Mouse (Mus musculus) layer of hippocampus, postnatal 25 days (tissue): ENCODE results near the gene Spdye4b. TPM values are rescaled to one million over a fixed set of nuclear protein-coding genes. Genes with fewer than 3 reads are reported as not detected.
"Not testable (repeated sequence)": the region's sequence is repeated elsewhere in the genome, so short reads cannot be mapped to it uniquely, and the experiment has no call there.

Source experiments
- DNase-seq, 2 experiments: peaks; one replicate each; pipeline ENCODE4 v3.0.0; 2022; ENCODE audit warnings: mixed read lengths in 2 of 2, low spot score in 1 of 2; ENCODE audit errors: extremely low spot score in 1 of 2
- total RNA-seq, 2 experiments: library from RNA; stranded (reverse); gene quantifications; 2 replicates each; pipeline ENCODE4 v1.2.3; 2021

Spdye4b gene
- not detected for total RNA-seq

DNA sequence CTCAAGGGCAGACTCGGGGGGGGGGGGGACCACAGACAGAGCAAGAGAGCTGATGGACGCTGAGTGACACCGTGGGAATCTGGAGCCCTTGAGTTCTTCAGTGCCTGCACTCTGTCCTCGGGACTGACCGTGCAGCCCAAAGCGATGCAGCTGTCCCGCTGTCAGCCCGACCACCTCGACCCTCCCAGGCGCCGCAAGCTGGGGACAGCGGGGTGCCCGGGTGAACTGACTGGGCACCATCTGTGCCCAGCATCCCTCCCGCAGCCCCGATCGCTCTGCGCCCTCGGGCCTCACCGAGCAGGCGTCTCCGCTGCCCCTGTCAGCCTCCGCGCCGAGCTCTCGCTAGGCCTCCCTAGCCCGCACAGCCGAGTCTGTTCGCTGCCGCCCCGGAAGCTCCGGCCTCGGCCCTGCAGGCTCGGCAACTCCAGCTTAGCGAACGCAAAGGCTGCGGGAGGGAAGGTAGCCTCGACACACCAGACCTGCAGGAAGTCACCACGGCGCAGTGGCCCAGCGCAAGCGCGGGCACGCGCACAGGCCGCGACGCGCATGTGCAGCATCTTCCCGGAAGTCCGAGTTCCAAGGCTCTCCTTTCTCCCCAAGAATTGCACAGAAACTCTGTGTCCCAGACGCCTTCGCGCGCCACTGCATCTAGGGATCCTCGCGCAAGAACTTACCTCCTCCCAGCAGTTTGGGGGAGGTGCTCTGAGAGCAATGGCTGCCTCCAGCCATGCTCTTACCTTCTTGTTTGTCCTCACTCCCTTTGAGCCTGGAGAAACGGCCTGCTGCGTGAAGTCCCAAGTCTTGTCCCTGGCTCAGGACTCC is at the start of gene Spdye4b, which contains the start of gene Rbak:
Spdye4b (plus strand) TSS at position 763 of the 822 bp plus-strand sequence.
Rbak (minus strand) TSS at position 521 of the 822 bp plus-strand sequence.
- peak; percentile 77 to 79 for DNase-seq

DNA sequence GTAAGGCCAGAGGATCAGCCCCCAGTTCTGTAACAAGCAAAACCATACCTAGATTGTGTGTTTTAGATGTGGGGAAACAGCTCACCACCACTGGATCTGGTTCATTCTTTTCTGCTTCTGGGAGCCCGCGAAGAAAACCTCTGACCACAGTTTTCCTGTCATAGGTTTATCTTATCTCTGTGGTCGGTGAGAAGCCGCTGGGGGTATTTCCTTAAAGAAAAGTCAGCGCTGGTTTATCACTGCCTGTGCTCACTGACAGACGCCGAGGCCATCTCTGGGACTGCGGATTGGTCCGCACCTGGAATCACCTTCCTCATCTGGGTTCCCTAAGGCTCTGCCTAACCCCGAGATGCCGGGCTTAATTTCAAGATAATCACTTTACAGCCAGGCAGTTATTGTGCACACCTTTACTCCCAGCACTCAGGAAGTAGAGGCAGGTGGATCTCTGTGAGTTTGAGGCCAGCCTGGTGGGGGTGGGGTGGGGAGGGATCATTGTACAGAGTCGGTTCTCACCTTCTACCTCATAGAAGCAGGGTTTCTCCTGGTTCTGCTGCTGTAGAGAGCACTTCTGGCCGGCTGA is 47.8 kb upstream of the Spdye4b start:
- DNase-seq, result no peak

DNA sequence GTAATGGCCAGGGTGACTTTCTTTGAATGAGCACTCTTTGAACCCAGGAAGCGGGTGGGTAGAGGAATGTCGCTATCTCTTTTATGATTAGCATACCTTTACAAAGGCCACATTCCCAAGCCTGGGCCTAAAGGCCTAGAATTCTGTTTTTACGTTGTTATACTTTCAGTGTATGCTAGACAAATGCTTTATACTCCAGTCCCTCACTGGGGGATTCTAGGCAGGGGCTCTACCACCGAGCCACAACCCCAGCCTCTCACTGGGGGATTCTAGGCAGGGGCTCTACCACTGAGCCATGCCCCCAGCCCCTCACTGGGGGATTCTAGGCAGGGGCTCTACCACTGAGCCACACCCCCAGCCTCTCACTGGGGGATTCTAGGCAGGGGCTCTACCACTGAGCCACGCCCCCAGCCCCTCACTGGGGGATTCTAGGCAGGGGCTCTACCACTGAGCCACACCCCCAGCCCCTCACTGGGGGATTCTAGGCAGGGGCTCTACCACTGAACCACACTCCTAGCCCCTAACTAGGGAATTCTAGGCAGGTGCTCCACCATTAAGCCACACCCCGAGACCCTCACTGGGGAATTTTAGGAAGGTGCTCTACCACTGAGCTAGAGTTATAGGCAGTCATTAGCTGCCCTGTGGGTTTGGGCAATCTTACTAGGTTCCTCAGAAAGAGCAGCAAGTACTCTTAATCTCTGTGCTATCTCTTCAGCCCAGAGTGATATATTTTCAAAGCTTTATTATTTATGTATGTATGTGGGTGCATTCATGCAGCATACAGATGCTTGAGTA is 46.4 kb upstream of the Spdye4b start:
- not testable (repeated sequence) for DNase-seq

DNA sequence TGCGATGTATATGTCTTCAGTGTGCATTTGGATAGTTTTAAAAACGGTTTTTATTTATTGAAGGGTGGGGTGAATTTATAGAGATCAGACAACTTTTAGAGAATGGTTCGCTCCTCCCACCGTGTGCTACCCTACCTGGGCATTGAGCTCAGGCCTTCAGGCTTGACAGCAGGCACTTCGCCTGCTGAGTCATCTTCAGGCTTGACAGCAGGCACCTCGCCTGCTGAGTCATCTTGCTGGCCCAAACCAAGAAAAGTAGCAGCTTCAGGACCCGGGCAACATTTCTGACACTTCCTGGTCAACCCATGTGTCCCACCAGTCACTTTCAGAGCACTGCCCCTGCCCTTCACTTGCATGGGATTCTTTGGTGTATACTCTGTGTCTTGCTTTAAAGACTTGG is 45.8 kb upstream of the Spdye4b start:
- DNase-seq, result no peak

DNA sequence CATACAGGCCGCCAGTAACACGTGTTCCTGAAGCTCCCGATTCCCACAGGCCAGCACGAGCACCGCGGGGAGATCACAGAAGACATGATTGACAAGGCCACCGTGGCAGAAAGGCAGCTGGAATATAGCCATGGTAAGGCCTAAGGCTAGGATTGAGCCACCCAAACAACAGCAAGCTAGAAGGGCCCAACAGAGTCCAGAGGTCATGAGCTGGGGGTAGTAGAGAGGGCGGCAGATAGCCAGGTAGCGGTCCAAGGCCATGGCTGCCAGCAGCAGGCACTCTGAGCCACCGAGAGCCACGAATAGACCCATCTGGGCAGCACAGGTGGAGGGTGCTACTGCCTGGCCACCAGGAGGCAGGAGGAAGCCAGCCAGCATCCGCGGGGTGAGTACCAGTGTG is 43.2 kb upstream of the Spdye4b start:
- DNase-seq, result no peak

DNA sequence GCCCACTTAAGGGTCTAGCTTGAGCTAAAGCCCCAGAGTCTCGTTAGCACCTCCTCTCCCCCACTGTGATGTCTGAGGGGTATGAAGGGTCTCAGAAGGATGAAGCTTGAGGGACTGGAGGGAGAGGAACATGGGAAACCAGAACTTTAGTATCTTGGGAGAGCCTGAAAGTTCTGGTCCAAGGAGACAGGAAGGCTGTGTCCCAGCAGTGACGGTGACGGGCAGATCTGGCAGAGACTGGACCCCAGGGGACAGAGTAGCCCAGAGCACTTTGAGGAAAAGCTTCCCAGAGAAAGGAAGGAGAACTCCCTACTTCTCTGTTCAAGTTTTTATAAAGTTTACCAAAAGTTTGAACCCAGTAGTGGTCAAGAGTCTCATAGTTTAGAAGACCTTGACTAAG is 33.3 kb upstream of the Spdye4b start, which contains the start of gene Olfr718-ps1:
Olfr718-ps1 (minus strand) TSS at position 101 of the 400 bp plus-strand sequence.
- DNase-seq, result no peak

DNA sequence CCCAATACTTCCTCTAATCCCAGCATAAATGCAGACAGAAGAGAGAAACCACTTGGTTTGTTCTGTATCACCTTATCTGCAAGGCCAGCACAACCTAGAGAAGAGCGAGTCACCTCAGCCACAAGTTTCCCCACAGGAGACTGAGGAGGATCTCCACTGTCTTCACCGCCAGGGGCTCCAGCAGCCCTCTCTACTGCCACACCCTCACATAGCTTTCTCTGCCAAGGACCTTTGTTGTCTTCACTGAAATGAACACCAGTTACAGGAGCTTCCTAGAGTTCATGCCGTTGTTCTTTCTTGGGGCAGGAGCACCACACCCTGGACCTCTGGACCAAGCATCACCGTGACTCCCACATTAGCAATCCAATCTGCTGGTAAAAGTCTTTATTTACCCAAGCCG is 32.2 kb upstream of the Spdye4b start:
- no peak for DNase-seq

DNA sequence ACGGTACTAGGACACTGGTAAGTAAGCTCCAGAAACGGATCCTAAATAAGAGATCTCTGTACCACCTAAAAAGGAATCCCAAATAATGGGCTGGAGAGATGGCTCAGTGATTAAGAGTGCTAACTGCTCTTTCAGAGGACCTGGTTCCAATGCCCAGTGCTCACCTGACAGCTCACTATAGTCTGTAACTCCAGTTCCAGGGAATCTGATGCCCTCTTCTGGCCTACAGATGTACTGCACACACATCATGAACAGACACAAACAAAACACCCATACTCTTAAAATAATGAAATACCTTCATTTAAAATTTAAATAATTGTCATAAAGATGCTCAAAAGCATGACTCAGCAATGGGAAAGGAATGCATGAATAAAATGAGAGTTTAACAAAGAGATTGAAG is 31.3 kb upstream of the Spdye4b start:
- no peak for DNase-seq

DNA sequence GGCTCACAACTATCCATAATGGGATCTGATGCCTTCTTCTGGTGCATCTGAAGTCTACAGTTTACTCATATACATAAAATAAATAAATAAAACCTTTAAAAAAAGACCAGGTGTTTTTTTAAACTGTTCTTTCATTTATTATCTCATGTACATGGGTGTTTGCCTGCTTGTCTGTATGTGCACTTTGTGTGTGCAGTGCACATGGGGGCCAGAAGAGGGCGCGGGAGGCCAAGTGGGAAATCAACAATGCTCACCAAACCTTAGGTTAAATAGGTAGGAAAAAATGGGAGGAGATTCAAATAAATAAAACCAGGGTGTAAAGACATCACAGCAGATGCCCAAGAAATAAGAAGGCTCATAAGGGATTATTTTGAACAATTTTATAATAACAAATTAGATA is 30.8 kb upstream of the Spdye4b start:
- no peak for DNase-seq

DNA sequence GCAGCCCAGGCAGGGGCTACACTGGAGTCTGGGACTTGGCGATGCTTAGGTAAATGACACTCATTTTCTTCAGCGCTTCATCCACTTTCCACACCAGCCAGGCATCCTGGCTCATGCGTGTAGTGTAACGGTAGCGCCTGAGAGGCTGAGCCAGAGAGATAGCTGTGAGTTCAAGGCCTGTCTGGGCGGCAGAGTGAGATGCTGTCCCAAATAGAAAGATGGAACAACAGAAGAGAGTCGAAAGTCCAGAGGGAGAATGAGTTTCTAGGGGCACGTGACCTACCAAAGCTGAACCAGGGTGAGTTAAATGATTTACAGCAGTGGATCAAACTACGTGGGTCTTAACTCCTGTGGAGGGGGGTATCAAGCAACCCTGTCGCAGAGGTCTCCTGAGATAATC is 27.1 kb upstream of the Spdye4b start:
- DNase-seq, result no peak

DNA sequence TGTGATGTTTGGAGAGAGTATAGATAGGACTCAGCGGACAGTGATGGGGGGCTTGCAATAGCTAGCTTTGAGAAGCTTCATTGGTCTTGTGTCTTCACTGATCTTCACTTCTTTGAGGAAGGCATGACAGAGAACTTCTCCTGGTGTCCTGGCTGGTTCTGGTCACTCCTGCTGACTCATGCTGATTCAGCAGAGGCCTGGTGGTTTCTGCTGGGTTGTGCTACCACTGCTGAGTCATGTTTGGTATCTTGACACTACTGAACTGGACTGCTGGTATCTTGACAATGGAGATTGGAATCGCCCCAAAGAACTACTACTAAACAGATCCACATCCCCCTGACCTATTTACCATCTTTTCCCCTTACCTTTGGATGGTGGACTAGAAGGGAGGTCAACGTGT is 25.3 kb upstream of the Spdye4b start:
- DNase-seq, result no peak

DNA sequence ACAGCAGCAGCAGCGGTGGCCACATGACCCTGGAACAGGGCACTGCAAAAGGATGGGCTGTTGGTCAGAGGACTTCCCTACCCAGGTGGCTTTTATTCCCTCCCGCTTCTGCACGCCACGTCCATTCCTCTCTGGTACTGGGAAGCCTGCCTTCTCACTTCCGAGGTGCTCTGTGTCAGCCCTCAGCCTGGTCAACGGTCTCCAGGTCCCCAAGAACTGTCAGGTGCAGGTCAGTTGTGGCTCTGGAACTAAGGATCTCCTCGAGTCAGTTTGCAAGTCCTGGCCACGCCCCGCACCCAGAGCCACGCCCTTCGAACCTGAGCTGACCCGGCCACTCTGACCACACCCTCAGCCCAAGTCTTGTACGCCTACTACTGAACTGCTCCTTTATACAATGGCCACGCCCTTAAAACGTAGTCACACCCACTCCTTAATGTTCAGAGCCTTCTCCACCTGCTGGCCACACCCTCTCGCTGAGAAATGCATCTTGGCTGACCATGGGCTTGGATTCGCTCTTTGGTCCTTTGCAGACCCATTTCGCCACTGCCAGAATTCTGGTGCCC is 15.2 kb upstream of the Spdye4b start:
- no peak for DNase-seq

DNA sequence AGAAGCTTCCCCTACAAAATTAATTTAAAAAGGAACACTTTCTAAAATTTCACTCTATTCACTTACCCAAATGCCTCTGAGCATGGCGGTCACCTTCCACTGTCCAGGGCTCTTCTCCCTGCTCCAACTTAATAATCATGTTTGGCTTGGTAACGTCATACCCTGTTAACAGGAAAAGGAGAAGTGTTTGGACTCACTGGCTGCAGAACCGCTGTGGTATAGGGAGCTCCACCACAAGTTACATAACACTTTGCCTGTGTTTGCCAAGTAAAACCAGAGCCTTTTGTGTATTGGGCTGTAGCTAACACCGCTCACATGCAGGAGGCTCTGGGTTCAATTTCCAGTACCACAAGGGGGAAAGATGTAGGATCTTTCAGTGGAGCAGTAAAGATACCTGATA is 4.8 kb upstream of the Spdye4b start:
- no peak for DNase-seq

DNA sequence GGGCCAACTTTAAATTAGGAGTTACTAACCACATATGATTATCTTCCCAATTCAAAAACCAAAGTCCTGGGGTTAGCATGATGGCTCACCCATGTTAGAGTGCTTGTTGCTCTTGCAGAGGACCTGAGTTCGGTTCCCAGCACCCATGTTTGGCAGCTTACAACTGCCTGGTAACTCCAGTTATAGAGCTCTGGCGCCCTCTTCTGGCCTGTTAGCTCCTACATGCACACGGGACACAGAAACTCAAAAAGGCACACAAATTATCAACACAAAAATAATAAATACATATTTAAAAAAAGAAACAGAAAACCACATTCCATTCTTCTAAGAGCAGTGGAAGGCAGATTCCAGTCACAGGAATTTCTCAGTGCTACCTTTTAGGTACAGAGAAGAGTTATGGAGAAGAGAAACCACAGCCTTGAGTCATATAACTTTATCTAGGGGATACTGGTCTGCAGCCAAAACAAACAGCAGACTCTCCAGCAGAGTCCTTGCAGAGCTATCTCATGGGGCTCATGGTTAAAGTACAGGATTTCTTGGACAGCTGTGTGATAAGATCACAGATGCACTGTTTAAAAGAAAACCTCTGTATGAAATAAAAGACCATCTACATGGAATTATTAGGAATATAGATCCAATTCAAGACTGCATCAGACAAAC is 3.1 kb upstream of the Spdye4b start:
- no peak for DNase-seq

DNA sequence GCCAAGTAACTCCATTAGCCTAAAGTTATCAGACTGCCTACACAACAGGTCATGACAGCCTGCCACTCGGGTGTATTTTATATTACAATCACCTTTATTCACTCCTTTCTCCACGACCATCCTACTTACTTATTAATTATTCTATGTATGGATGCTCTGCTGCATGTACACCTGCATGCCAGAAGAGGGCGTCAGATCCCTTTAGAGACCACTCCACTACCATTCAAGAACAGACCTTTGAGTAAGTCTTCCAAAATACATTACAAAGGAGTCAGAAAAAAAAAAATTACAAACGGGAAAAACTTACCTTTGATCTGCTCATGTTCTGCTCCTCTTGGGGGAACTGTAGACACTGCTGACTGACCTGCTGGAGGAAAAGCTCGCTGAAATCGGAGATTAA is 1.6 kb upstream of the Spdye4b start:
- no peak for DNase-seq

DNA sequence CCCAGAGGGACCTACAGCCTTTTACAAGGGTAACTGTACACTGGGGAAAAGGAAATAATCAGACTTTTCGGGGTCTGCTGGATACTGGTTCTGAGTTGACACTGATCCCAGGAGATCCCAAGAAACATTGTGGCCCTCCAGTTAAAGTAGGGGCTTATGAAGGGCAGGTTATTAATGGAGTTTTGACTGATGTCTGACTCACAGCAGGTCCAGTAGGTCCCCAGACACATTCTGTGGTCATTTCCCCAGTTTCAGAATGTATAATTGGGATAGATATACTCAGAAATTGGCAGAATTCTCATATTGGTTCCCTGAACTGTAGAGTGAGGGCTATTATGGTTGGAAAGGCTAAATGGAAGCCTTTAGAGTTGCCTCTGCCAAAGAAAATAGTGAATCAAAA is 7.2 kb downstream of the Spdye4b start:
- not testable (repeated sequence) for DNase-seq

DNA sequence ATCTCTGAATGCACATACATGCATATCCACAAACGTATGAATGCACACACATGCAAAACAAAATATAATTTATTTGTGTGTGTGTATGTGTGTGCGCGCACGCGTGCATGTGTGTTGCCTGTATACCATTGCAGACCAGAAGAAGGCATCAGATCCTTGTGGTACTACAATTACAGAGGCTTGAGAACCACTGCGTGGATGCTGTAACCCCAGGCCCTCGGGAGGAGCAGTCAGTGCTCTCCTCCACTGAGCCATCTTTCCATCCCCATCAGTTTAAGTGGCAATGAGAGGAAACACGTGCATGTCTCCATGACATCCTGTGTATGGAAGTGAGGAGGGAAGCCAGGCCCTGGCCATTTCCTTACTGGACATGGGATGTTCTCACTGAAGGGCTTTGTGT is 12.0 kb downstream of the Spdye4b start:
- DNase-seq, result no peak

DNA sequence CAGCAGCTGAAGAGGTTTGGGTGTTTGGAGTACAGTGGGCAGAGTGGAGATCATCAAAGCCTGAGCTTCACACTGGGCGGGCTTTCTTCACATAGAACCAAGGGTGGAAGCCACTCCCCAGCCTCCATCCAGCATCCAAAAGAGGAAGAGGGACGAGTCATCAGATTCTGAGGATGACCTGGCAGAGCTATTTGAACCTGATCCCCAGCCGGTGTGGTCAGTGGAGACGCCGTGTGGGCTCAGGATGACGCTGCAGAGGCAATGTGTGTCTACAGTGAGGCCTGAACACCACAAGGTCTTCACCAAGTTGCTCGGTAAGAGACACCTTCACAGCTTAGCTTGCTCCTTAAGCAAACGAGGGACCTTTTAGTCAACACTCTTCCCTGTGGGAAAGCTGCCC is 13.9 kb downstream of the Spdye4b start:
- DNase-seq, result not testable (repeated sequence)

DNA sequence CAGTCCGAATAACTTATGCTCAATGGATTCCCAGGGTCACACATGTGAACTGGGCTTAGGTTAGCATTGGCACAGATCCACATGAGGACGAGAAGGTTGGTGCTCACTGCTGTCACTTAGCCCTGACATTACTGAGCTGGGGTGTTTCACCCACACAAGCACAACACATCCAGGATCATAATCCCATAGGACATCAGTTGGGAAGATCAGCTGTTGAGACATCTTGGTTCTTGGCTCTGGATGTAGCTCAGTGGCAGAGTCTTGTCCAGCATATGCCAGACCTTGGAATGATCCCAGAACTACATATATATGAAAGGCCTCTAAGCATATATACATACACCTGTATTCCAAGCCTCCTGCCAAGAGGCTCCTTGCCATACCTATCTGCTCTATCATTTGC is 14.3 kb downstream of the Spdye4b start:
- DNase-seq, result no peak

DNA sequence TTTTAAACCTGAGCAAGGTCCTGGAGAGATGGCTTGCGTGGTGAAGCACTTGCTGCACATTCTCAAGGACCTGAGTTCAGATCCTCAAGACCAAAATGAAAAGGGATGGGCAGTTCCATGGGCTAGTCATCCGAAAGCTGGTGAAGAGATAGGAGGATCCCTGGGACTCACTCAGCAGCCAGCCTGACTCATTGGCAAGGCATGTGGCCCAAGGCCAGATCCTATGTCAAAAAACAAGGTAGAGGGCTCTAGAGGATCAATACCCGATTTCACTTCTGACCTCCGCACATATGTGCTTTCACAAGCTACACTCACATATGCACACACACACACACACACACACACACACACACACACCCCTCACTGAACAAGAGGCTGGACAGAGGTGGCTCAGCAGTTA is 15.7 kb downstream of the Spdye4b start:
- DNase-seq, result no peak
